Mouse (Mus musculus): Measurements from ENCODE around the gene Btbd2.
A peak's percentile ranks its signal among the peaks of the same experiment; 100 is the strongest.

The Btbd2 gene

DNA sequence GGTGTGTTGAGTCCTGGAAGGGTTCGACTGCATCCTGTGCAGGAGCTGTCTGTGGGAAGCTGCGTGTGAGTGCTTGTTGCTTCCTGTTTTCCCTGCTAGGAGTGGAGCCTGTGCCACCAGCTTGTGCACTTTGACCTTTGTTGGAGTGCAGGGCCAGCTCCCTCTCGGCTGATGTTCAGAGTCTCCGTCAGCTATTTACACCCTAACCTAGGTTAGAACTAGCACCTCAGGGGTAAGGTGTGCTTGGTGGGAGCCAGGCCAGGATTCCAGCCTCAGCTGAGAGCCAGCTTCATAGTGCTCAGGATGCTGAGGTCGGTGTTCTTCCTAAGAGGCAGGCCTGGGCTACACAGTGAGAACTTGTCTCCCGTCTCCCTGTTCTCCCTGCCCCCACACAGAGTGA is 21.5 kb downstream of the Btbd2 start:
- no peak for DNase-seq (ENCODE audit: low read depth)

DNA sequence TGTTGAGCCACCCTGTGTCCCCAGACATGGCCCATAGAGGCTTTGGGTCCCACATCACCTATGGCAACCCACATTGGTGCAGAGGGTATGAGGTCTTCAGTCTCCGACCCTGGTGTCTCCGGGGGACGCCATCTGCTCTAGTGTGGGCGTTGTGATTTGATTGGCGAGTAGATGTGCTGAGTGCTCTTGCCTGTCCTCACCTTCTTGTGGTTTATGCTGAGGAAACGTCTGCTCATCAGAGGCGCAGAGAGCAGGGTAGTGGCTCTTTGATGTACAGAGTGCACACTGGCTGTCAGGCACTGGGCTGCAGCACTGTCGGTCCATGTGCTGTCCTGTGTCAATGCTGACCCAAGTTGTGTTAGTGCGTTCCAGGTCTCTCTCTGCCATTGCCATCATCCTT is 27.9 kb downstream of the Btbd2 start:
- no peak for DNase-seq (ENCODE audit: low read depth)

DNA sequence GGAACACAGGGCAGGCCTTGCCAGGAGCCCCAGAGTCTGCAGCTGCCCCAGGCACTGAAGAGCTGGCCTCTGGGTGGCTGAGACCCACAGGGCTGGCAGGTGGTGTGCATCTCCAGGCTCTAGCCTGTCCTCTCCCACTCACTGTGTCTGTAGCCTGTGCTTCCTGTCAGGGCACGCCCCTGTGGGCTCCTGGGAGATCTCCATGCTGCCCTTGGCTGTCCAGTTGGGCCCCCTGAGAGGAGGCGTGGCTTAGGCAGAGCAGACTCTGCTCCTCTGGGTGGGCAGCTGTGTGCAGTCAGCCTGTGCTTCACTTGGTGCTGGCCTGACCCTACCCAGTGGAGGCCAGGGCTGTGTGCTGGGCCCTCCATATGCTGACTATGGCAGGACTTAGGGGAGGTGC is 29.2 kb downstream of the Btbd2 start:
- no peak for DNase-seq (ENCODE audit: low read depth)

DNA sequence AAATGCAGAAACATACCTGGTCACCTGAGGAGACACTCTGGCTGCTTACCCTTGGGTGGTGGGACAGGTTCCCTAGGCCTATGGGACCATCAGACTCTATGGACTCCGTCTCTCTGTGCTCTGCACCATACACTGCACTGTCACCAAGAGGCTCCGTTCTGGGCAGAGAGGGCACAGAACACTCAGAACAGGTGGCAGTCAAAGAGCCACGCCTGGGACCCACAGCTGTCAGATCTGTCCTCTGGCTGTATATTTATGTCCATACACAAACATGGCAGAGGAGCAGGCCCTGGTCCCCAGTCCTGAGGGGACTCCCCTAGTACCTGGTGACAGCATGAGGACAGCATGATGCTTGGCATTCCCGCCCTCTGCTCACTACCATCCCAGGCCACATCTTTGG is 31.1 kb downstream of the Btbd2 start:
- no peak for DNase-seq (ENCODE audit: low read depth)

DNA sequence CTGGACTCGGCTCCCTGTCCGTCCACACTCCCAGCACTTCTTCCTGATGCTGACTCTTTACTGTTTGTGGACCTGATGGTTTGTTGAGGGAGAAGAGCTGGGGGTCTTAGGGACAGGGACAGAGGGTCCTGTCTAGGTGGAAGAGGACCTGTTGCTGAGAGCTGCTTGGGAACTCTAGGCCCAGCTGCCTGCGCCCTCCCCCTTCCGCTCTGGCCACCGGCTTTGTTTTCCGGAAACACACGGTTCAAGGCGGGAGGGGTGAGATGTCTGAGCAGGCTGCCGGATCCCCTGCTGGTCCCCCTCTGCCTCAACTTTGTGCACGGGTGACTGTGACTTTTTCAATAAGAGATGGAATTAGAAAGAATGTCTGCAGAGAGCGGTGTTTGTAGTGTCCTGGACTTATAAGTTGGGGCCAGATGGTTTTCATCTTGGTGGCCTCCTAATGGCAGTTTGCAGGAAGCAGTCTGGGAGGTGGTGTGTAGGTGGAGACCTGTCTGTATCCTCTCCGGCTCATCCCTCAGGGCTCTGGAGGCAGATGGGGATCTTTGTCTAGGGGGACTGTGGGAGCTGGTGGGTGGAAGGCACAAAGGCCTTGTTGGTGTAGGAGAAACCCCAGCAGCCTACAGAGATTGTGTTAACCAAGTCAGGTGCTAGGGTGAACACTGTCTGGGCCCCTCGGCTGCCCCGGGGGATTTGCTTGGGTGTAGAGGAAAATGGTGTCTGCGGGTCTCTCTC is 33.2 kb downstream of the Btbd2 start:
- DNase-seq (ENCODE audit: low read depth): no peak

DNA sequence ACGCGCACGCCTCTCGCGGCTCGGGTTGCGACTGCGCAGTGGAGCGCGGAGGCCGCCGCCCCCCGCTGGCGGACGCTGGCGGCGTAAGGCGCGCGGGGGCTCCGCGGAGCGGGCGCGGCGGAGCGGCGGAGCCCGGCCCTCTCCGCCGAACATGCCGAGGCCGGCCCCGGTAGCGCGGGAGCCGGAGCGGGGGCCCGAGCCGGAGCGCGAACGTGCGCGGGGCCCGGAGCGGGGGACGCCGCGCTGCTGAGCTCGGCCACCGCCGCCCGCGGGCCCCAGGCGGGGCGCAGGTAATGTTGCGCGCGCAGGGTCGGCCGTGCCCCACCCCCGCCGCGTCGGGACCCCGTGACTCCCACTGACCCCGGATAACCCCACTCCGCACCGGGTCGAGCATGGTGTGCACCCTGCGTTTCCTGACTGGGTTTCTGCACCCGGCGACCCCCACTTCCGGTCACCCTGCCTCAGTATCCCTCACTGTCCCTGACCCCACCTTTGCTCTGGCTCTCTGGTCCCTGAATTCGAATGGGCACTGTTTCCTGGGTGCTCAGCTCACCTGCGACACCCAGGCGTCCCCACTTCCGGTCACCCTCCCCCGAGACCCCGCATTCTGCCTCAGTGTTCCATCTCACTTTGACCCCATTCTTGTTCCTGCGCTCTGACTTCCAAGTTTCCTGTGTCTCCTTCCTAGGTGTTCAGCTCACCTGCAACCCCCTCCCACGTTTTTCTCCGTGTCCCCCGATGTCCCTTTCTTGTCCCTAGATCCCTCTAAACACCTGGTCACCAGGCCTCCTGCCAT is 34.0 kb downstream of the Btbd2 start, which contains the start of gene Csnk1g2:
TSS of gene Csnk1g2 (plus strand) at position 178 of the 796 bp plus-strand sequence.
- no peak for DNase-seq (ENCODE audit: low read depth)

DNA sequence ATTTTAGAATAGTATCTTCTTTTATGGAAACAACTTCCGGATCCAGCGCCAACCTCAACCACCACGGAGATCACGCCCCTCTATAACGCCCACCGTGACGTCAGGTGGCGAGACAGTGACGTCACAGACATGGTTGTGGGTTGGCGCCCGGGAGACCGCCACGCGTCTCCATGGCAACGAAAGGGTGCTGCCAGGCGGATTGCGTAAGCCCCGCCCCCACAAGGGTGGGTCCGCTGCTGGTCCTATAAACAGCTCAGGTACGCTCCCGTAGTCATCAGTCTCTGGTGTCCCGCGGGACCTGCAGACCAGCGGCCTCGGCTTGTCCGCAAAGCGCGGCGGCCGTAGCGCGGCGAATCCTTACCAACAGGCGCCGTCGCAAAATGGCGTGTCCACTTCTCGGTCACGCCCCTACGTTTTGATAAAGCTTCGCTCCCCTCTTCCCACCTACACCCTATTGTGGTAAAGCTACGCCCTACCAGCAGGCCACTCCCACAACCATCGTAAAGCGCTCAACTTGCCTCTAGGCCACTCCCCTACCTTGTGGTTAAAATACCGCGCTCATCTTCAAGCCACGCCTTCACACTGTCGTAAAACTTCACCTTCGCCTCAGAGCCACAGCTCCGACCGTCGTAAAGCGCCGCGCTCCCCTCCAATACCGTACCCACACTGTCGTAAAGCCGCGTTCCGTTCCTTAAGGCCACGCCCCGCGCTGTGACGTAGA is 34.8 kb downstream of the Btbd2 start:
- peak; percentile 100 for DNase-seq (ENCODE audit: low read depth)

DNA sequence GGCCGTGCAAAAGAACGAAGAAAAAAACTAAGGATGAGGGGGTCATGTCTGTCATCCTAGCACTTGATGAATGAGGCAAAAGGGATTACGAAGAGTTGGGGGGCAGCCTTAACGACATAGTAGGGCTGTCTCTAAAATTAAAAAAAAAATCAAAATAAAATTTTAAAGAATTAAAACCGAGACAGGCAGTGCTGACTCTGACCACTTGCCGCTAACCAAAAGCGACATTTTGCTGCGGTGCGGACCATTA is 35.3 kb downstream of the Btbd2 start:
- DNase-seq (ENCODE audit: low read depth): no peak

DNA sequence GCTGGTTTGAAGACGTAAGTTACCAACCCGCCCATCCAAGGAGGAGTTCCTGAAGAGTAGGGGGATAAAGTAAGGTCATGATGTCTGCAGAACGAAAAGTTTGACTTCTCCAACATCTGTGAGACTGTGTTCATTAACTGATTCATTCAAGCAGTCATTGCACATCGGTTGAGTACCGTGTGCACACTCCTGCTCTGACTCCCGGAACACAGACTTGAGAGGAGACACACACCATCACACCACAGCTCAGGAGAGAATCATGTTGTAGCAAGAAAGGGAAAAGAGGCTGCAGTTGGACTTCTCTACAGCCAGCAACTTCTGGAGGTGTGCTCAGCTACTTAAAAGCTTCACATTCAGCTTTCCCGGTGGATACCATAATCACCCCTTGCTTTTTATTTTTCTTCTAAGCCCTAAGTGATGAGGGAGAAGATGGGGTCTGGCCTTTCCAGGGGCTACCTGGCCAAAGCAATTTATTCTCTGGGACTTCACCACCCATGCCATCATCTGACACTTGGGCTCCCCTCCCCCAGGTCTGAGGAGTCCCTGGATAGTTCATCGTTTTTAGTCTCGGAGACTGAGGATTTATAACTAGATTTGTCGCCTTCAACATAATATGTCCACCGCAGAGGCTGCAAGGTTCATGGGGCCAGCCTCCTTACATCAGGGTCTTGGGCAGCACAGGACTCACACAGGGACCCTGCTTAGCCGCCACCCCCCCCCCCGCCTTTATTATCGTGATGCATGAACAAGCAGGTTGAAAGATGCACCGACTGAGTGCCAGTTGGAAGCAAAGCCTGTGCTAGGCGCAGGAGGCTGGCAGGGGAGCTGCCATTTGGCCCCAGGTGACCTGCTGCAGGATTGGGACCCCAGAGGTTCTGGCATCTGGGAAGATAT is 35.8 kb downstream of the Btbd2 start:
- no peak for DNase-seq (ENCODE audit: low read depth)

DNA sequence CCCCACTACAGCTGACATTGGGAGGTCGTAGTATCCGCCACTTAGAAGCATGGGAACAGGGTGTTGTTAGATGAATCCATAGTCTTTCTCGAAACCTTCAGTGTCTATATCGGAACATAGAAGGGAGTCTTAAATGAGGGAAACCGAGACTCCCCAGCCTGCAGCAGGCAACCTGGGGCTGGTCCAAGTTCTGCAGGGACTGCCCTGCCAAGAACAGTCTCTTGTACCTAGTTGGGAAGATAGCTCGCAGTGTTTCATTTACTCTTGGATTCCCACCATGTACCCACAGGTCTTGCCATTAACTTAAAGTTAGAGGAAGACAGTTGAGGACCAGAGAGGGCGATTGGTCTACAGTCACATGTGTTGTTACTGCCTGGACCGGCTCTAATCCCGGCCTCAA is 36.5 kb downstream of the Btbd2 start:
- DNase-seq (ENCODE audit: low read depth): no peak

DNA sequence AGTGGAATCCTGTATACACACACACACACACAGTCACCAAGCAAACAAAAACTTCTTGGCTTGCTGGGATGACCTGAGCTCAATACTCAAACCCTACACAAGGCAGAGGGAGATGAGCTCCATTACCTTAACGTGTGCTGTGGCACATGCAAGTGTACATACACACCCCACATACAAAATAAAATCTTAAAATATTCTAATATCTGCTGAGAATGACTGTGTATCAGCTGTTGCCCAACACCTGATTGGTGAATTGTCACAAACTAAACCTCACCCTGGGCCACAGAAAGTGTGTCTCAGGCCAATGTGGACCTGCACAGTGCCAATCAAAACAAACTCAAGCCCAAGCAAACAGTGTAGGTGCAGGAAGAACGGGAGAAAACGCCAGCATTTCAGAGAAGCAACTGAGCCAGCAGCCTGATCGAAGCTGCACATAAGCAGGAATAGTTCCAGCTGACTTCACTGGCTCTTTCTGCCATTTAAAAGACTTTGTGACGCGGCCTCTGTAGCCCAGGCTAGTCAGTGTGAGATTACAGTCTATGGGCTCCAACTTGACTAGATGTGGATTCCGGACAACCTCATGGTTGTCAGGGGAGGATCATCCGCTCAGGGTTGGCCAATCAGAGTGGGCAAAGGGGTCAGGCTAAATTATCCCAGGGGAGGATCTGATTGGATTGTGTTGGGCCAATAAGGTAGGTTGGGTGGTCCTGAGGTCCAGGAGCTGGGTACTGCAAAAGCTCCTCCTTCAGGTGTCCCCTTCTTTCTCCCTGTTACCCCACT is 37.2 kb downstream of the Btbd2 start:
- no peak for DNase-seq (ENCODE audit: low read depth)

DNA sequence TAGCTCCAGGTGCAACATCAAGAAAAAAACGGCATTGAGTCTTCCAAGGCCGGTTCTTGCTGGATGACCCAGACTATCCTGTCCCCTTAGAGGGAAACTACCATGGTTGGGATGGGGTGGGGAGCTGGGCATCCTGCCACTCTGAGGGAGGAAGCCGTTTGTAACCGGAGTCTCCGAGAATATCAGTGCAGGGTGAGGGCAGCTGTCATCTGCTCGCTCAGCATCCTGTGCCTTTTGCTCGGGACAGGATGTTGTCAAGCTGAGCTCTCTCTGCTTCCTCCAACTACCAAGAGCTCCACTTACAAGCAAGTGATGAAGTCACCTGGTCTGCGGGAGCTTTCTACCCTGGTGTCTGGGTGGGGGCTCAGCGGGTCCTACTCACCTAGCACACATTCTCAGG is 38.7 kb downstream of the Btbd2 start:
- no peak for DNase-seq (ENCODE audit: low read depth)

DNA sequence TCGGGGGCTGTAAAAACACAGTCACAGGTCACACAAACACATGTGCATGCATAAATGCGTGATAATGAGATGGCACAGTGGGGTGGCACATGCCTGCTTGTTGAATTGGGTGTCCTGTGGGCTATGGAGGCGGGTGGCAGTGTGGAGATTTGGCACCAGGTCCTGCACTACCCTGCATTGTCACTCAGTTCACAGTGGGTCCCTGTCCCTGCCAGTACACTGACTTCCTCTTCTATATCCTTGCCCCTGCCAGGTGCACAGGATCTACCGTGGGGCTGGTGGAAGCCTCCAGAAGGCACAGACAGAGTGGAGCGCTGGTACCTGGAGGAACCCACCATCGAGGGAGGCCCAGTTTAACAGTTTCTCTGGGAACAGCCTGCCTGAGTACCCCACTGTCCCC is 42.5 kb downstream of the Btbd2 start:
- no peak for DNase-seq (ENCODE audit: low read depth)

DNA sequence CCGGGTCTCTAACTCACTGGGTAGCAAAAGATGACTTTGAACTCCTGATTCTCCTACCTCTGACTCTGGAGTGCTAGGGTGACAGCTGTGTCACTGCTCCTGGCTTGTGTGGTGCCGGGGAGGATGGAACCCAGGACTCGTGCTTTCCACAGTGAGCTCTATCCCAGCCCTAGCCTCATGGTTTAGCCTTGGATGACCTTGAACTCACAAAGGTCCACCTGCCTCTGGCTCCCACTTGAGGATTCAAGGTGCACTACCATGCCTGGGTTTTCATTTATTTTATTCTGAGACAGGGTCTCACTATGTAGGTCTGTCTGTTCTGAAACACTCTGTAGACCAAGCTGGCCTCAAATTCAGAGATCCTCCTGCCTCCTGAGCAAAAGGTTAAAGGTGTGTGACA is 43.0 kb downstream of the Btbd2 start:
- no peak for DNase-seq (ENCODE audit: low read depth)

DNA sequence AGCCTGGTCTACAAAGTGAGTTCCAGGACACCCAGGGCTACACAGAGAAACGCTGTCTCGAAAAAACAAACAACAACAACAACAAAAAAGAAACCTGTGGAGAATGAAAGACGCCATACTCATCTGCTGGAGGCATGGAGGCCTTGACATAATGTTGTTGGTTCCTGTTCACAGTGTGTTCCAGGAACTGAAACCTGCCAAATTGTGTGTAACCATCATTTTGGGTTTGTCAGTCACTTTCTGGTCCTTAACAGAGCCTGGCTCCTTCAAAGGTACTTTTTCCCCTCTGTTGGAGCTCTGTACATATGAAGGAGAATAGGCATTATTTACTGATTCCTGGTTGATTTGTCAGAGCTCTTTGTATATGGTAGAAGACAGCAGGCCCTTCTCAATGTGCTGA is 45.0 kb downstream of the Btbd2 start:
- DNase-seq (ENCODE audit: low read depth): no peak

DNA sequence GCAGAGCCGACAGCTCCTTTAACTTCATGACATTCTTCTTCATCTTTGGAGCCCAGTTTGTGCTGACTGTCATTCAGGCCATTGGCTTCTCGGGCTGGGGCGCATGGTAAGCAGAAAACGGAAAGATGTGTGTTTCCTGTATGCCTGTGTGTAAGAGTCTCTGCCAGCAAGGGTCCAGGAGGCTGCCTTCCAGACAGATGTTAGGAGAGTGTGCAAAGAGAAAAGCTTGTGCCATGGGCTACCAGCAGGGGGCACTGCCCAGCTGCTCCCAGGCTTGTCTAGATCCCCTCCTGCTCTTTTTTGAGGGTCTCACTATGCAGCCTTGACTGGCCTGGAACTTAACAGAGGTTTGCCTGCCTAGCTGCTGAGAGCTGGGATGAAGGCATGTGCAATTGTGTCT is 45.8 kb downstream of the Btbd2 start:
- no peak for DNase-seq (ENCODE audit: low read depth)

DNA sequence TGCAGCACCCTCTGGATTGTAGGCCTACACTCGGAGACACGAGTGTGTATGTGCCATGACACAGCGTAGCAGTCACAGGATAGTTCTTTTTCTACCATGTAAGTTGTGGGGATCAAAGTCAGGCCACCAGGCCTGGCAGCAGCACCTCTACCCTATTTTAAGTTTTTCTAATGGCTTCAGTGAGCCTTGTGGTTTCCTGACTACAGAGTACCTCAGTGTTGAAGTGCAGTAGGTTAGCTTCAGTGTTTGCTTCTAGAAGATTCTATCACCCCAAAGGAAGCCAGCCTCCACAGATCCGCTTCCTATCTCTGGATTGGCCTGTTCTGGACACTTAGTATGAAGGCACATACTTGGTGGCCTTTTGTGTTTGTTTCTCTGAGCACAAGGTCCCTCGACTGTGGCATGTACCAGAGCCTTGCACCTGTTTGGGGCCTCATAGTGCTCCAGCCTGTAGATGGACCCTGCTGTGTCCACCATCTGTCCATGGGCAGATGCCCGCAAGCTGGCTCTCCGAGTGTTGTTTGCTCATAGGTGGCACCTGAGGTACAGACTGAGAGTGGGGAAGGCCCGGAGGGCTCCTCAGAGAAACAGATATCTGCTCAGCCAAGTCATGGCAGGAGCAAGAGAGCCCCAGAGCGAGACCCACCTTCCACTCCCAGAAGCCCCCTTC is 46.6 kb downstream of the Btbd2 start:
- DNase-seq (ENCODE audit: low read depth): no peak

DNA sequence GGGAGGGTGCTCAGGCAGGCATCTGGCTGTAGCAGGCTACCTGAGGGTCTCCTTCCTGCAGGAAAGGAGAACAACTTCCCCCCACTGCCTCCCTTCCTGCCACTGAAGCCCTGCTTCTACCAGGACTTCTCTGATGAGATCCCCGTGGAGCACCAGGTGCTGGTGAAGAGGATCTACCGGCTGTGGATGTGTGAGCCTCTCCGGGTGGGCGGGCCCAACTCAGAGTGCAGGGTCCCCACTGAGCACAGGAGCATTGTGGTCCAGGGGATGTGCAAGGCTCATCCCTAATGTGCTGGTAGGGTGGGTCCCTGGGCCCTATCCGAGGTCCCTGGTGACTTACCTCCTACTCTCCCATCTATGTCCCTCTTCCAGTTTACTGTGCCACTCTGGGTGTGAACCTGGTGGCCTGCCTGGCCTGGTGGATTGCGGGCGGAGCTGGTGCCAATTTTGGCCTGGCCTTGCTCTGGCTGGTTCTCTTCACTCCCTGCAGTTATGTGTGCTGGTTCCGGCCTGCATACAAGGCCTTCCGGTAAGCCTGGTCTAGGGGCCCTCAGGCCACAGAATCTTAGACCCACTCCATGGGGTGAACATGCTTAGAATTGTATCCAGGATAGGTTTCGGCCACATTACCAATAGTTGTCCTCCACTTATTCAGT is 47.5 kb downstream of the Btbd2 start:
- DNase-seq (ENCODE audit: low read depth): no peak

DNA sequence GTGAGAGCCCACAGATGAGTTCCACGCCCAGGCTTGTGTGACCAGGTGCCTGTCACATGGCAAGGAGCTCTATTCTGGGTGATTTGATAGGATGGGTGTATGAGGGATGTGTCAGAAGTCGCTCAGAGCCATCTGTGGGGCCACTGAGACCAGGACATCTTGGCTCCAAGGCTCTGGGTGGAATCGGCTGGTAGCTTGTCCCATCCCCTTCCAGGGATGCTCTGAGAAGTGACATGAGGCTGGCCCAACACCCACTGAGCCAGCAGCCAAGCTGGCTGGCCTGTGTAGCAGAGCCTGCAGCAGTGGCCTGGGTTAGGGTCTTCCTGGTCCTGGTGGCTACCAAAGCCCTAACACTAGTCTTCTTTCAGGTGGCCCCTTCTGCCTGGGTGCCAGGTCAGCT is 48.4 kb downstream of the Btbd2 start:
- no peak for DNase-seq (ENCODE audit: low read depth)

DNA sequence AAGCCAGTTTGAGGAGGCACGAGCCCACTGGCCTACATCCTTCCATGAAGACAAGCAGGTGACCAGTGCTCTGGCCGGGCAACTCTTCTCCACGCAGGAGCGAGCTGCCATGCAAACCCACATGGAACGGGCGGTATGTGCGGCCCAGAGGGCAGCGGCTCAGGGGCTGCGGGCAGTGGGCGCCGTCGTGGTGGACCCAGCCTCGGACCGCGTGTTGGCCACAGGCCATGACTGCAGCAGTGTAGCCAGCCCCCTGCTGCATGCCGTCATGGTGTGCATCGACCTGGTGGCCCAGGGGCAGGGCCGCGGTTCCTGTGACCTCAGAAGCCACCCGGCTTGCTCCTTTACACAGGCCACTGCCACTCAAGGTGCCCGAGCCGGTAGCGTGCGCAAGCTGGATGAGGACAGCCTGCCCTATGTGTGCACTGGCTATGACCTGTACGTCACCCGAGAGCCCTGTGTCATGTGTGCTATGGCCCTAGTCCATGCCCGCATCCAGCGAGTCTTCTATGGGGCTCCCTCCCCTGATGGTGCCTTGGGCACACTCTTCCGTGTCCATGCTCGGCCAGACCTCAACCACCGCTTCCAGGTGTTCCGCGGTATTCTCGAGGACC is 50.0 kb downstream of the Btbd2 start:
- no peak for DNase-seq (ENCODE audit: low read depth)
